Mouse (Mus musculus) spleen, postnatal 36 days (tissue): Measurements from ENCODE around the gene Dbnl.
A peak's percentile ranks its signal among the peaks of the same experiment; 100 is the strongest.
"Not testable (repeated sequence)": the region's sequence is repeated elsewhere in the genome, so short reads cannot be mapped to it uniquely, and the experiment has no call there.

Experiments
- DNase-seq, 2 experiments: peaks; one replicate each; pipeline ENCODE4 v3.0.0; 2022; ENCODE audit warnings: low spot score in 2 of 2, mixed read lengths in 1 of 2

Gene Dbnl

GRCm38 (mm10) chr11:5795706-5796105, 7.4 kb downstream of the Dbnl start:
- no peak for DNase-seq

GRCm38 (mm10) chr11:5796939-5797338, 8.7 kb downstream of the Dbnl start:
- no peak for DNase-seq

- no peak for DNase-seq
Observed at GRCm38 (mm10) chr11:5797371-5797770, 9.1 kb downstream of the Dbnl start.

GRCm38 (mm10) chr11:5797928-5798327, 9.6 kb downstream of the Dbnl start:
- no peak for DNase-seq

GRCm38 (mm10) chr11:5799621-5800490, 11.6 kb downstream of the Dbnl start:
- no peak for DNase-seq

GRCm38 (mm10) chr11:5801511-5801910, 13.2 kb downstream of the Dbnl start:
- no peak for DNase-seq

- no peak for DNase-seq
Observed at GRCm38 (mm10) chr11:5802005-5802404, 13.7 kb downstream of the Dbnl start.

- no peak for DNase-seq
Observed at GRCm38 (mm10) chr11:5802457-5803217, 14.3 kb downstream of the Dbnl start.

- no peak for DNase-seq
Observed at GRCm38 (mm10) chr11:5803551-5803981, 15.3 kb downstream of the Dbnl start, which contains the start of gene Pgam2. Pgam2 (minus strand) TSS chr11:5803733.

GRCm38 (mm10) chr11:5804174-5804573, 15.9 kb downstream of the Dbnl start:
- DNase-seq, result no peak

- DNase-seq, result no peak
Observed at GRCm38 (mm10) chr11:5805711-5806110, 17.4 kb downstream of the Dbnl start.

GRCm38 (mm10) chr11:5807956-5808355, 19.7 kb downstream of the Dbnl start:
- no peak for DNase-seq

- DNase-seq, result not testable (repeated sequence)
Observed at GRCm38 (mm10) chr11:5809487-5809886, 21.2 kb downstream of the Dbnl start.

- DNase-seq, result no peak
Observed at GRCm38 (mm10) chr11:5813381-5813780, 25.1 kb downstream of the Dbnl start.

- no peak for DNase-seq
Observed at GRCm38 (mm10) chr11:5819223-5819622, 30.9 kb downstream of the Dbnl start.

- DNase-seq, result no peak
Observed at GRCm38 (mm10) chr11:5825432-5825831, 37.1 kb downstream of the Dbnl start.

- no peak for DNase-seq
Observed at GRCm38 (mm10) chr11:5827931-5828330, 39.6 kb downstream of the Dbnl start.

GRCm38 (mm10) chr11:5828509-5829191, 40.4 kb downstream of the Dbnl start:
- no peak for DNase-seq

- DNase-seq, result no peak
Observed at GRCm38 (mm10) chr11:5829327-5829726, 41.0 kb downstream of the Dbnl start.

GRCm38 (mm10) chr11:5834506-5834905, 46.2 kb downstream of the Dbnl start:
- peak; percentile 40 to 42 for DNase-seq

GRCm38 (mm10) chr11:5835057-5835456, 46.8 kb downstream of the Dbnl start:
- no peak for DNase-seq

GRCm38 (mm10) chr11:5836126-5836525, 47.8 kb downstream of the Dbnl start:
- peak in 1 of 2 experiments; percentile 31 for DNase-seq
